Mouse (Mus musculus): ENCODE results near the gene Negr1.
"Not testable (repeated sequence)": the region's sequence is repeated elsewhere in the genome, so short reads cannot be mapped to it uniquely, and the experiment has no call there.

Gene Negr1

GRCm38 (mm10) chr3:156992811-156993210, 431.2 kb downstream of the Negr1 start:
- no peak for DNase-seq (ENCODE audit: low spot score in 2 of 2)

DNA sequence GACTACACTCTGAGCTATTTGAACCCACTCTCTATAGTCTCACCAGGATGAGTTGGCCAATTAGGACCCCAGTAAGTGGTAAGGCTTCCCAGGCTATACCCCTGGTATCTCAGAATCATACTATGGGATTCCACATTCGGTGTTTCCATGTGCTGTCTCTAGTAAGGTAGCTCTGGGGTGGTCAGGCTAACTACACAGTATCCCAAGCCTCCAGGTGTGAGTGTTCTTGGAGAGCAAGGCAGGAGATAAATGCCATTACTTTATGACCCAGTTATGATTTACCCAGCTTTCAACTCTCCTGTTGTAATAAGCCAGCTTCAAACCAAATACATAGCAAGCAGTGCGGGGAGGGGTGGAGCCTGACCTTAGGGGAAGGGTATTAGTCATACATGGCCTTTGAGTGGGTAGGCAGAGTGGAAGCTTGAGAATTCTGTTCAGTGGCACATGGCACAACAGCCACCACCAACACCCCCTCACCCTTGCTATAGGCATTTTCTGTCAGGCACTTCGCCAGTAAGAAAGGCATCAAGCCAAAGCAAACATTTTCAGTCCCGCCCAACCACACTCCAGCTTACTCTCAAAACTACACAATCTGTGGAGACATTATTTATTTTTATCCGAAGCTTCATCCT, 437.7 kb downstream of the Negr1 start:
- peak; percentile 15 to 26 for DNase-seq (ENCODE audit: low spot score in 2 of 2)

- DNase-seq (ENCODE audit: low spot score in 2 of 2): no peak
Observed at GRCm38 (mm10) chr3:157021632-157022031, 460.0 kb downstream of the Negr1 start.

DNA sequence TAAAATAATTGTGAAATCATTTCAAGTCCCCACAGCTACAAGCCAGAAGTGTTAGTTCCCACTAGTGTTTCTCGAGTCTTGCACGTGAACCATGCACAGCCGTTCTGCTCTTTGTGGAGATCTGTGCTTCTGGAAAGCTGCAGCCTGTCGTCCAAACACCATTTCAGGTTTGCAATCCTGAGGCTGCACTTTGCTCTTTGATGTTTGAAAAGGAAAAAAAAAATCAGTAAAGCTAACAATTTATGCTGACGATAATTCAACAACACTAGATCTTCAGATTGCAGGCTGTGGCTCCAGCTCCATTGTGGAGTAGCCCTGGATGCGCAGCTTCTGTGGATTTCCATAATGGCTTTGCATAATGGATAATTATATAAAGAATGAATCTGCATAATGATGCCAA, 463.0 kb downstream of the Negr1 start:
- DNase-seq (ENCODE audit: low spot score in 2 of 2): no peak

DNA sequence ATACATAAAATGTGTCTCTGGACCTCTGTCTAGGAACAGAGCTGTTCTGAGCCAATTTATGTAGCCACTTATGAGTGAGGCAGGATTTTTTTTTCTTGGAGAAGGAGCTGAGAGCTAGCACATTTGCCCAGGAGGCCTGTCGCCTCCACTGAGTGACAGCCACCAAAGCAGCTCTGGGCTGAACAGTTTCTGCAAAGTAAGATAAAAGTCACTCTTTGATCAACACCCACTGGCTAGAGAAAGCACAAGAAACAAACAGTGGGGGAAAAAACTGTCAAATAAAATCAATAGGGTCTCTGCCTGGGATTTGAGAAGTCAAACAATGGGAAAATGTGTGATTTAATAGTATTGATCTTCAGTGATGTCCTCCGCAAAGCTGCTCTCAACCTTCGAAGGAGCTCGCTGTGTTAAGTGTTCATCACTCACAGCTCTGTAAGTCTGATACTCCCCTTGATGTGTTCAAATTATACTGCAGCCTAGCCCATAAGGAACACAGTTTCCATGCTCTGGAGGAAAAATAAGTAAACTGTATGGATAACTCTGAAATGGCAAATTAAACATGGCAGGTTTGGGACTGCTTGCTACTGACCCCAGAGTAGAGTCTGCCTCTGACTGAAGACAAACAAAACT, 470.0 kb downstream of the Negr1 start:
- DNase-seq (ENCODE audit: low spot score in 2 of 2): no peak

DNA sequence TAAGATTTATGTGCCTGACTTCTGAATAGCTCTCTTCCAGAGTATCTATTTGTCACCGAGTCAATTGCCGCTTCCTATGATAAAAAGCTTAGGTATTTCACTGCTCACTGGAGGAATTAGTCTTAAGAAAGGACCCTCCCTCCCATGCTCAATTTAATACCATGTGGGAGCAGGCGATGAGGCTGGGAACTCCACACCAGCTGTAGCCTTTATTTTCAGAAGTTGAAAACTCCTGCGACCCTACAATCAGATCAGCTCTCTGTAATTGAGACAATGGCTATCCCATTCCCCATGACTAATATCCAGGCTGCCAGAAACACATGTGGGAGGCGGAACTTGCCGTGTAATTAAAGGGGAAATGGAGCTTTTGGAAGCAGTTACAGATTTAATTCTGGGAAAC, 474.4 kb downstream of the Negr1 start:
- DNase-seq (ENCODE audit: low spot score in 2 of 2): no peak

DNA sequence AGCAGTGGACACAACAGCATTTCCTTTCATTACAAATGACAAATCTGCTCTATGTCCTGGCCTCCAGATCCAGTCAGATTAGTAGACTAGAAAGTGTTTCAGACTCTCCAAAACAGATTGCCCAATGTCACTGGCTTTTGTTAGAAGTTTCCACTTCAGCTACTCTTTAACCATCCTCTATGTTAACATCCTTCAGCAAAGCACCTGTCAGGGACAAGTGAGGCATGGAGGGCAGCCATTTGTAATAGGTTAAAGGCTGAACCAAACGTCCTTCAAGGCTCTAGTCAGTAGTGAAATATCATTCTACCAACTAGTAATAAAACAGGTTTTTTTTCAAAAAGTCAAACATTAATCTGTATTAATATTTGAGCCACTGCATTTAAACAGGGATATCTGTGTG, 475.0 kb downstream of the Negr1 start:
- DNase-seq (ENCODE audit: low spot score in 2 of 2): no peak

DNA sequence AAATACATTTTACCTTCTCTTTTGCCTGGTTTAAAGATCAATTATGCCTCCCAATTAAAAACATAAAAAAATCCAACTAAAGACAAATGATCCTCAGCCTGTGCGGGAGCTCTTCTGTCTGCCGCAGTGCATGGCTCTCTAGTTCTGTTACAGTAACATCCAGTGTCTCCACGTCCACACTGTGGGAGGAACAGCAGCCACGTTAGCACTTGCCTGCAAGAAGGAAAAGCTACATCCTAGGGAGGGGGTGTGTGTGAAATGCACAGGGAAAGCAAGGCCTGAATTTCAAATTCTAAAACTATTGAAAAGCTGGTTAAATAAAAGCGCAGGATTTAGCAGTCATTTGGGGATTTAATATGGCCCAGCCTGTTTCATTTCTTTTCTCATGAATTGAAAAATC, 479.0 kb downstream of the Negr1 start:
- peak in 1 of 2 experiments; percentile 44 for DNase-seq (ENCODE audit: low spot score in 2 of 2)

GRCm38 (mm10) chr3:157044565-157044964, 483.0 kb downstream of the Negr1 start:
- DNase-seq (ENCODE audit: low spot score in 2 of 2): no peak

- not testable (repeated sequence) for DNase-seq (ENCODE audit: low spot score in 2 of 2)
Observed at GRCm38 (mm10) chr3:157064438-157064837, 502.8 kb downstream of the Negr1 start.

- no peak for DNase-seq (ENCODE audit: low spot score in 2 of 2)
Observed at GRCm38 (mm10) chr3:157066331-157066730, 504.7 kb downstream of the Negr1 start.

GRCm38 (mm10) chr3:157079250-157079965, 517.8 kb downstream of the Negr1 start:
- DNase-seq (ENCODE audit: low spot score in 2 of 2): no peak

GRCm38 (mm10) chr3:157079966-157080306, 518.3 kb downstream of the Negr1 start:
- DNase-seq (ENCODE audit: low spot score in 2 of 2): no peak

GRCm38 (mm10) chr3:157080585-157080984, 519.0 kb downstream of the Negr1 start:
- DNase-seq (ENCODE audit: low spot score in 2 of 2): no peak

GRCm38 (mm10) chr3:157082808-157083784, 521.5 kb downstream of the Negr1 start:
- no peak for DNase-seq (ENCODE audit: low spot score in 2 of 2)

DNA sequence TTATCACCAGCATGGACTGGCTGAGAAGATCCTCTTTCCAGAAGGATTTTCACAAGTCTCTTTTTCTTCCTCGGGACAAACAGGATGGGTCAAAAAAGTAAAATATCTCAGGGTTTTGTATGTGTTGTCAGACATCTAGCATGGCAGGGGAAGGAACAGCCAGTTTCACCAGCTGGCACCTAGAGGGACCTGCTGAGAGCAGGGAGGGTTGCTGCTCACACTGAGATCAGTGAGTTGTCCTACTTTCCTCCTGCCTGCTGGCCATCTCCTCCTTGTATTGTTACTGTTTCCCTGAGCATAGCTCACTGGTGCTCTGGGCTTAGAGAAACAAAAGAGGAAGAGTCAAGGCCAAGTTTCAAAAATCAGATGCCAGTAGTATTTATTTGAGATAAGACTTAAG, 523.6 kb downstream of the Negr1 start:
- DNase-seq (ENCODE audit: low spot score in 2 of 2): no peak

GRCm38 (mm10) chr3:157090051-157090450, 528.5 kb downstream of the Negr1 start:
- no peak for DNase-seq (ENCODE audit: low spot score in 2 of 2)

DNA sequence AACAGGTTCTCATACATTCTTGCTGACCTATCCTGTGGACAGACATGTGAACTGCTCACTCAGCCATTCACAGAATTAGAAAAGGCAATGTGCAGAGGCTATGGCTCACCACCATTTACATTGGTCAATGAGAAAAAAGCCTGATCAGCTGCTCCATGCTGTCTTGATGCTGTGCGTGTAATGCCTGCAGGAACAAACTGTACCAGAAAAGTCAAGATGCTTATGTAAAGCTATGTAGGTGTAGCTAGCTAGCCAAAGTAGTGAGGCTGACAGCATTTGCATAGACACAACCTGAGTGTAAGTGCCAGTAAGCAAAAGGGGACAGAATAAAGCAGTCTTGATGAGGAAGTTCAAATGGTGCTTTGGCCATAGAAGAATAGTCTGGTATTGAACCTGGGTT, 534.7 kb downstream of the Negr1 start:
- no peak for DNase-seq (ENCODE audit: low spot score in 2 of 2)

DNA sequence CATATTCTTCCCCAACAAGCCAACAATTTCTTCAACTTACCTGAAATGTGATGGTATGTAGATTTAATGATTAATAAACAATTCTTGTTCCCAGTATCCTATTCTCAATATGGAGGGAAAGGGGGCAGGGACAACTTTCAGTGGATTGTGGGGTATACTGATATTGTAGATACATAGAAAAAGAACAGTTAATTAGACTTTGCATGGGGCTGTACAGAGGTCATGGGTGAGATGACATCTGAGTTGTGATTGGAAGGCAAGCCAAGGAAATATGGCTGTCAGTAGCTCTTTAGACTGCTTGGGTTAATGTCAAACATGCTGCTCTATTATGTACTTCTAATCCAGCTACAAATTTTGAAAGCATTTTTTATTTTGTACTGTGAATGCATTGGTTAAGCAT, 535.9 kb downstream of the Negr1 start:
- DNase-seq (ENCODE audit: low spot score in 2 of 2): no peak

DNA sequence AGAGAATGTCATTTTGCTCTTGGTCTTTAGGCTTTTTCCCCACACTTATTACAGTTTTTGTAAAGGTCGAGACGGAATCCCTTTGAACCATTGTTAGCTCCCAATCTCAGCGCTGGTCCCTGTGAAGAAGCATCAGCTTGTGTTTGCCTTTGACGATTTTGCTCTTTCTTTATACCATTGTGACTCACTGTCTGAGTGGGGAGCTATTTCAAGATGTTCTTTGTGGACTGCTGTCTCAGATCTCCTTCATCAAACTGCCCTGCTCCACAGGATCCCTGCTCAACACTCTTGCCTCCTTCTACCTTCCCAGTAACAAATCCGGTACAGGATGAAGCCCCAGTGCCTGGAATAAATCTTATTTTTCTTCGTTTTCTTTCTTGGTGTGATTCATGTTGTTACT, 536.8 kb downstream of the Negr1 start:
- no peak for DNase-seq (ENCODE audit: low spot score in 2 of 2)

DNA sequence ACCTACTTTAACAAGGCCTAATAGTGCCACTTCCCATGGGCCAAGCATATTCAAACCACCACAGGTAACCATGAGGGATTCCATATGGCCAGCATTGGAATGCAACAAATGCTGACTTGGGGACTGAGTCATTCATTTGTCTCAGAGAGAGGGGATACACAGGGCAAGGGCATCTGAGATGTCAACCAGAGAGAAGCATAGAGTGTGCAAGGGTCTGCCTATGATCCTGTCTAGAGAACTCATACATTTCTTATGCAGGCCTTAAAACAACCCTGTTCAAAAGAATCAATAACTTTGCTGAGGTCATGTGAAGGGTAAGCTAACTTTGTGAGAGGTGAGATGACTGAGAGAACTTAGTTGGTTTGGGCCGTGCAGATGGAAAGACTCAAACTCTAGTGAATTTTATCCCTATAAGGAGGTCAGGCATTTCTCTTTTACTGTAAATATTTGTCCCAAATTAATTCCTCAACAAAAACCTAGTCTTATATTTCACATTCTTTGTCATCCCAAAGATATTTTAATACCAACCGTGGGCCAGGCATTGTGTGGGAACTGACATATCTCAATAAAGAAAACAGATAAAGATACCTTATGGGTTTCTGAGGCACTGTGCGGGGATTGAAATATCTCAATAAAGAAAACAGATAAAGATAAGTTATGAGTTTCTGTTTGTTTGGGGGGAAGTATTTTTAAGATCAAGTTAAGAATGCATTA, 543.4 kb downstream of the Negr1 start:
- no peak for DNase-seq (ENCODE audit: low spot score in 2 of 2)
